Mouse (Mus musculus): ENCODE data around the gene Aaas.

- TF ChIP-seq GATA1 (IDR thresholded peaks at IDR 0.05; ENCODE audit: low read length) (no peak), TAL1 (IDR thresholded peaks at IDR 0.05; ENCODE audit: low read length) (no peak)
These were observed 15.3 kb downstream of the Aaas start for GRCm38 (mm10) chr15:102335254-102335653.

Measured in erythroblast, embryonic 14.5 days (primary cell).